Mouse (Mus musculus) retina, adult 2 months (tissue): Measurements from ENCODE around the gene Ubxn1.
"Not testable (repeated sequence)": the region's sequence is repeated elsewhere in the genome, so short reads cannot be mapped to it uniquely, and the experiment has no call there.

Experiments
- DNase-seq: peaks from one replicate; pipeline ENCODE4 v3.0.0-alpha.2; 2012; ENCODE audit warnings: low read depth, low spot score

Gene Ubxn1

DNA sequence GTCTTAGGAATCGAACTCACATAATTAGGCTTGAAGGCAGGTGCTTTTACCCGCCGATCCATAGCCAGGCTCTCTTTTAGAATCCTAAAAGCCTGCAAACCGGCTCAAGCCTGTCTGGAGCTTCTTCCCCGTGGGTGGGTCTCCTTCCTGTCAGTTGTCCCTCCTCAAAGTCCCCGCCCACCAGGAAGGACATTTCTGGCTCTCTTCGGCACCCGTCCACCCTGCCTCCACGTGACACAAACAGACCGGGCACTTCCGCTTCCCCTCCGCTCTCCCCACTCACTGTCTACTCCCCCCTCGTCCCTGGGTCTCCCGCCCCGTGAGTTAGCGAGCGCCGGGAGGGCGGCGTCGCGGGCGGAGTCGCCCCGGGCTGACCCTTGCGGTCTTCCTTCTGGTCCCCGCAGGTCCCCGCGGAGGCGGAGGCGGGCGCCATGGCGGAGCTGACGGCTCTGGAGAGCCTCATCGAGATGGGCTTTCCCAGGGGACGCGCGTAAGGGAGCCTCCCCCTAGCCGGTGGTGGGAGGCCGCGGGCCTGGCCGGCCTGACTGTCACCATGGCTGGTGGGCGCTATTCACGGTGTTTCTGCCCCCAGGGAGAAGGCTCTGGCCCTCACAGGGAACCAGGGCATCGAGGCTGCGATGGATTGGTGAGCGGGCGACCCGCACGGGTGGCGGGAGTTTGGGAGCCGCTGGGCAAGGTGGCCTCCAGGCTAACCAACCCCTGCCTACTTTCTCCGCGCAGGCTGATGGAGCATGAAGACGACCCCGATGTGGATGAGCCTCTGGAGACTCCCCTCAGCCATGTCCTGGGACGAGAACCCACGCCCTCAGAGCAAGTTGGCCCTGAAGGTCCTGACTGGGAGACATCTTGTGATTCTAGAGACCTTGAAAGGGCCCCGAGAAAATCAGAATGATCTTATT is at the start of gene Ubxn1:
Gene Ubxn1 (plus strand): TSS at position 230 of the 920 bp plus-strand sequence.
- DNase-seq, result peak; percentile 87

DNA sequence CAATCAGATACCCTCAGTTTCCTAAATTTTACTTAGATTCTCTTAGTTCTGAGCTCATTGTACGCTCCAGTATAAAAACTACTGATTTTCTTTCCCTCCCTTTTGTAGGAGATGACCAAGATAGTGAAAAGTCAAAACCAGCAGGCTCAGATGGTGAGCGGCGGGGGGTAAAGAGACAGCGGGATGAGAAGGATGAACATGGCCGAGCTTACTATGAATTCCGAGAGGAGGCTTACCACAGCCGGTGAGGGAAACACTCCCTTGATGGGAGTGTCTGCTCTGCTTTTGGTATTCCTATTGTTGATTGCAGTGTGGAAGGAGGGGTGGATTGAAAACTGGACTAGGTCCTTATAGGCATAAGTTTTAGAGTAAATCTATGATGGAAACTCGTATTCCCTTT is 48.6 kb upstream of the Ubxn1 start:
- DNase-seq, result no peak

DNA sequence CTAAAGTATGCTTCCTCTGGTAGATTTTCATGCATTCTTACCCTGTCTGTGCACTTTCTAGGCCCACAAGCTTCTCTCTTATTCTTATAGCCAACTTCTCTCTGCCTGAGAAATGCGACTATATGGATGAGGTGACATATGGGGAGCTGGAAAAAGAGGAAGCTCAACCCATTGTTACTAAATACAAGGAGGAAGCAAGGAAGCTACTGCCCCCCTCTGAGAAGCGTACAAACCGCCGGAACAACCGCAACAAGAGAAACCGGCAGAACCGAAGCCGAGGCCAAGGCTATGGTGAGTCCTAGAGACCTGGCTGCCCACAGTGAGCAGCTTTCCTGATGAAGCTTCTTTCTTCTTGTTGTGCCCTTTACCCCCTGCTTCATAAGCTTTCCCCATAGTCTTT is 41.6 kb upstream of the Ubxn1 start, which contains the start of gene AC129217.1:
Gene AC129217.1 (plus strand): TSS at position 114 of the 400 bp plus-strand sequence.
- no peak for DNase-seq

DNA sequence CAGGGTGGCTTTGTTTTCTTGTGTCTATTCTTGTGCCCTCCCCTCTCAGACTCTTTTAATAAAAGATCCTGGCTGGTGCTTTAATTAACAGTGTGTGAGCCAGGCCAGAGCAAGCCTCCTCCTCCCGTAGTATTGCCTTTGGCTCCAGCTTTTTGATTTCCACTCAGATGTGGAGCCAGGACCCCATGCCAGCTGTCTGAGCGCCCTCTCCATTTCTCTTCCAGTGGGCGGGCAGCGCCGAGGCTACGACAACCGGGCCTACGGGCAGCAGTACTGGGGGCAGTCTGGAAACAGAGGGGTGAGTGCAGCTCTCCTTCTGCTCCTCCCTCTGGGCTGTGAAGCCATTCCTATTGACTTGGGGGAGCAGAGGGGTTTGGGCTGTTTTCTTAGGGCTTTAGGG is 40.6 kb upstream of the Ubxn1 start:
- no peak for DNase-seq

DNA sequence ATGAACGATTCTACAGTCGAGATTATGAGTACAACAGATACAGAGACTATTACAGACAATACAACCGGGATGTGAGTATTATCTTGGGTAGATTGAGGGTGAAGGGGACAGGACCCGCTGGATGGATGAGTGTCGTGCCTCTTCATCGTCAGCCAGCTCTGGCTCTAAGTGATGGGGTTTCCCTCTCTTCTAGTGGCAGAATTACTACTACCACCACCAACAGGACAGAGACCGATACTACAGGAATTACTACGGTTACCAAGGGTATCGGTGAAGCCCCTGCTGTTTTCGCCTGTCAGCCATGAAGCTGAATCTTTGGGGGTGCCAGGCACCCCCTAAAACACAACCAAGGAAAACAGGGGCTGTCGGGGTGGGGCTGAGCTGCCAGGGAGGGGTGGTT is 40.0 kb upstream of the Ubxn1 start:
- no peak for DNase-seq

DNA sequence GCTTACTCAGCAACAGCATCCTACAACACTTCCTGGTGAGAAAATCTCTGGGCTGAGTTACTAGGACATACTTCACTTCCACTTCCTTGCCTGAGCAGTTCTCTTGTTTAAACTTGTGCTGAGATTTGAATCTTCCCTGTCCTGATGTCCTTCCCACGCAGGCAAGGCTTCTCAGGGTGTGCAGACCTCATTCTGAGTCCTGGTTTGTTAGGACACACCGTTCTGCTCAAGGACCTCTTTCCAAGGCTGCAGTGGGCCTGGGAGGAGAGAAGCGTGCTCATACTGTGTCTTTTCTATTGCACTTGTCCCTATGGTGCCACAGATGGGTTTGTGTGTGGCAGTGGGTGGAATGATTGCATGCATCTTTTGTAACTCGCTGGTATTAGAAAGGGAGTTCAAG is 38.3 kb upstream of the Ubxn1 start:
- no peak for DNase-seq

DNA sequence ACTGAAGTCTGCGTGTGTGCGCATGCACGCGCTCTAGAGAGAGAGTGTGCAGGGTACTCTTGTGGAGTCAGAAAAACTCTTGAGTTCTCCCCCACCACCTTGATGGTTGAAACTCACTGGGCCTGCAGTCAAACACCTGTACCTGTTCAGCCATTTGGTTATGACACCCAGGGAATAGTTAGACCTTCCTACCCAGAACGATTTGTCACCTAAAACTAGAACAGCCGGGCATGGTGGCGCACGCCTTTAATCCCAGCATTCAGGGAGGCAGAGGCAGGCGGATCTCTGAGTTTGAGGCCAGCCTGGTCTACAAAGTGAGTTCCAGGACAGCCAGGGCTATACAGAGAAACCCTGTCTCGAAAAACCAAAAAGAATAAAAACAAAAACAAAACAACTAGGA is 35.0 kb upstream of the Ubxn1 start:
- DNase-seq, result not testable (repeated sequence)

DNA sequence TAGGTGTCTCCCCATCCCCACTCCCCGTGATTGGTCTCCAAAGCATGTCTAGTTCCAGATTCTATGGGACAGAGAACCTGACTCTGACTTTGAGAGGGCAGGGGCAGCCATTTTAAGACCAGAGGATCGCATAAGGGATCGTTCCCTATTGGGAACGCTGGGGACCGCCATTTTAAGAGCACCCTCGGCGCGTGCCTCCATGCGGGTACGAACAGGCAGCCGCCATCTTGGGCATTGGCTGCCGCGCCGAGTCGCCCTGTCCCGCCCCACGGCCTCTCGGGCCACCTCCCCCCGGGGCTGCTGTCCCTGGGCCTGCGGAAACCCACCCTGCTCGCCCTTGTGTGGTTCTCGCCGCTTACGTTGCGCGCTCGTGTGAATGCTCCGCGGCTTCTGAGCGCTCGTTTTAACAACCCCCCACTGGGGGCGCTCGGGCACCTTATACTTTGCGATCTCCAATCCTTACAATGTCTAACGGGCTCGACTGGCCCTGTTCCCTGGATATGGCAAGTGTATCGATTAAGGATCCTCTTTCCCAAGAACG is 34.0 kb upstream of the Ubxn1 start, which contains the start of gene Bscl2:
Gene Bscl2 (plus strand): TSS at position 217 of the 541 bp plus-strand sequence.
- DNase-seq, result peak; percentile 66

DNA sequence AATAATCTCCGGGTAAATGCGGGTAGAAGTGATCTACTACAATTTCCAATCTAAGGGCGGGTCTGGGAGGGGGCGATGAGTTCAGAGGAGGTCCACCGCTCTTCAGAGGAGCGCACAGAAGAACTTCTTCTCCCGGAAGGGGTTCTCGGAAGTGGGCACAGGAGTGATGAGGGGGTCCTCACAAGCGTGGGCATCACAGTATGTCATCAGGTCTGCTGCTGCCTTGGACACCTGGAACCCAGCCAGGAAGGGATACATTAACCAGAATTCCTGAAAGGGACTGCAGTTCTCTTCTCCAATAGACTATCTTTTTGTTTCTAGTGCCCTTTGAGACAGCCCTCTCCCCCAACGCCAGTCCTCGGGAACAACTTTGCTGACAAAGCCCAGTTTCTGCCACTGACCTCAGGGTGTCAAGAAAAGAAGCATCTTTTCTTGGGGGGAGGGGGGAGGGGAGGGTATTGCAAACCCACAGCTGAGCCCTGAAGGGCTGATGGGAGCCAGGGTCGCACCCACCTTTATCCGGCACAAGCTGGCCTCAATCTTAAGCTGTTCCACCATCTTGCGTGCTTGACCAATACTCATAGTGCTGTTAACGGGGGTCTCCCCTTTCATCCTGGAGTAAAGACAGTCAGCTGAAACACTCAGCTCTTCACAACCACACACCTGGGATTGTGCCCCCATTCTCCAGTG is 33.1 kb upstream of the Ubxn1 start:
- DNase-seq, result no peak

DNA sequence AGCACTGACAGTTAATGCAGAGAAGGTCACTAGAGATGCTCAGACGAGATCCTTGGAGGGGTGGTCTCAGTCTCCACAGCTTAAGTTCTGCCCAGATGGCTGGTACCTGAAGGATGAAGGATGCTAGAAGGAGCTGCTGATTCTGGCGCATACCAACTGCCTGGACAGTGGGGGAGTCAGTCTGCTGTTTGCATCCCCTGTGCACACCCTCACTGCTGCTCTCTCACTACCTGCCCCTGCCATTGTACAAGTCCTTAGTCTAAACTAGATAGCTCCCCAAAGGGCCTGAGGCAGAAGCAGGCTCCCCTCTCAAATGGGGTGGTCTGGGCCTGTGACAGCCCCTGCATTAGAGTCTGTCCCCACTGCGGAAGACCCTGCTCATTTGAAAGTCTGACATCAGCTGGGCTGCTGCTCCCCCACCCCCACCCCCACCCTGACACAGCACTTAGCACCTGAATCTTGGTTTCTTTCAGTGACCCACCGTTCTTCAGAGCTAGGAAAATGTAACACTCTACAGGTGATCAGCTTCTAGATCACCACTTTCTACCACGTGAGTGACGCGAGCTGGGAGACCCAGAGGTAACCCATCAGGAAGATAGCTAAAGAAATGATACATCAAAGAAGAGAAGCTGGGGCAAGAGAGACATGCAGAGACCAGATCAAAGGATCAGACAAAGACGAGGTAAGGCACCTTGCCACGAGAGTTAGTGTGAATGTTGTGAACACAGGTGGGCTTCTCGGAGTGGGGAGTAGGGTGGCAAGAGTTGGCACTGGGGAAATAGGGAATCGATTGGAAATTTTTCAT is 32.0 kb upstream of the Ubxn1 start, which contains the start of gene Gng3:
Gene Gng3 (minus strand): TSS at position 92 of the 805 bp plus-strand sequence.
- peak; percentile 41 for DNase-seq

DNA sequence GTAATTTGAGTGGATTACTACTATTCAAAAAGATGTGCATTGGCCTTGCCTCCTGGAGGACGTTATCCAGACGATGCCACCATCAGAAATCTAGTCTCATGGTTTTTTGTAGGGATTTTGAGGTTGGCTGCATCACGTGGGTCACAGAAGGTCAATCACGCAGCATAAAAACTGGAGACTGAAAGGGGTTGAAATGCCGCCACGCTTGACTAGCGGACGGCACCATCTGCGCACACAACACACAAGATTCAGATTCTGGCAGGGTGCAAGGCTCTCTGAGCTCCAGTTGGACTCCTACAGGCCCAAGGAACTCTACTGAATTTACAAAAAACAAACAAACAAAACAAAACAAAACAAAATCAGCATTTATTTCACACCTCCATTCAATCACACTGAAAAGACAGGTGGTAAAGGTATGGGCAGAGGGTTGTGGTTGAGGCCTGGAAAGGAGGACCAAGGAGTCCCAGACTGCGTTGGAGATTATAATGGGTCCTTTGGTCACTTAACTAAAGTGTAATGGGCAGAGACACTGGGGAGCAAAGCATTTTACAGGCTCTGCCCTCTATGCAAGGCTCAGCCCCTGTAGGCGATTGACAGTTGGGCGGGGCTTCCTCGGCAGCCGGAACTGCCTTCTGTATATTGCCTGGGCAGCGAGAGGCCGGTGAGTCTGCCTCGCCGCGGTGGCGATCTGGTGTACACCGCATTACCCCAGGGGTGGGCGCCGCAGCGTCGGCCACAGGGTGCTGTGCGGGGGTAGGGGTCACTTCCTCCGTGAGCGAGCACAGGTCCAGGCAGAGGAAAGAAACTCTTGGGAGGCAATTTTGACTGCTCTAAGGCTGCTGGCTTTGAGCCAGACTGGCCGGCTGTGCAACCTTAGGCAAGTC is 31.1 kb upstream of the Ubxn1 start:
- no peak for DNase-seq

DNA sequence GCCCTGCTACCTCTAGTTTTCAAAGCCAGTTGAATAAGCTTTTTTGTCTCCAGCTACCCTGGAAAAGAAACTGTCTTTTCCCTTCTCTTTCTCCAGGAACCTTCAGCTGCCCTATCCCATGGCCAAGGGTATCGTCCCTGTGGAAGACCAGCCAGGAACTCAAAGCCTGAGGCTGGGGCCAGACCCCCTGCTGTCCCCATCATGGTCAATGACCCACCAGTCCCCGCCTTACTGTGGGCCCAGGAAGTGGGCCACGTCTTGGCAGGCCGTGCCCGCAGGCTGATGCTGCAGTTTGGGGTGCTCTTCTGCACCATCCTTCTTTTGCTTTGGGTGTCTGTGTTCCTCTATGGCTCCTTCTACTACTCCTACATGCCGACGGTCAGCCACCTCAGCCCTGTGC is 30.3 kb upstream of the Ubxn1 start:
- no peak for DNase-seq

DNA sequence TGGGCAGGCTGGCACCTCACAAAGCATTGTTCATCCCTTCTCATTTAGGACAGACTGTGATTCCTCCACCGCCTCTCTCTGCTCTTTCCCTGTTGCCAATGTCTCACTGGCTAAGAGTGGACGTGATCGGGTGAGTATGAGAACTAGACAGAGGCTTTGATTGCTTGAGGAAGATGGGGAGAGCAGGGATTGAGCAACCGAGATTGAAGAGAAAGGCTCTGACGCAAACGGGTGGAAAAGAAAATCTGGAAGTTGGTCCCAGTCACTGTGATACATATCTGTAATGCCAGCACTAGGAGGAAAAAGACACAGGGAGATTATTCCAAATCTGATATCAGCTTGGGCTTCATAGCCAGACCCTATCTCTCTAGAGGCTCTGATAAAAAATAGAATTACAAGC is 28.3 kb upstream of the Ubxn1 start:
- no peak for DNase-seq

DNA sequence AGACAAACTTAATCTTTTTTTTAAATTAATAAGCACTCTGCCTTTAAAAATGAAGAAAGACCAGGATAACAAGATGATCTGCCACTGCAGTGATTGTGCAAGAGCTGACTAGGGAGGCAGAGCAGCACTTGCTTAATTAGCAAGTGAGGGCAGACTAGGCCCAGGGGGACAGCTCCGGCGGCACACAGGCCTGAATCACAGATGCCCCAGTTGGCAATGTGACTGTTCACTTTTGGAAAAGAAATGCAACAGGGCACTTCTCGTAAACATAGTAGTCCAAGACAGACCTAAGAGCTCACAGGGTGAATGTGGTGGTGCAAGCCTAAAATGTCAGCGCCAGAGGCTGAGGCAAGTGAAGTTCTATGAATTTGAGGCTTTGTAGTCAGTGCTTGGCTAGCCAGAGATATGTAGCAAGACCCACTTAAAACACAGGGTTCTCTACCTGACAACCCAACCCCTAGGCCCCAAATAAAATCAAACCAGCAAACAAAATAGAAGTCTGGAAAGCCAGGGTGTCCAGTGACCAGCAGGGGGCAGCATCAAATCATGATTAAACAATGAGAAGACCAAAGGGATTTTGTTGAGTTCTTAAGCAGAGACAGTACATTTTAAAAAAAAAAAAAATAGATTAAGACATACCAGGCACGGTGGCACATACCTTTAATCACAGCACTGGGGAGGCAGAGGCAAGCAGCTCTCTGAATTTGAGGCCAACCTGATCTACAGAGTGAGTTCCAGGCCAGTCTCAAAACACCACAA is 26.7 kb upstream of the Ubxn1 start:
- DNase-seq, result peak; percentile 60

DNA sequence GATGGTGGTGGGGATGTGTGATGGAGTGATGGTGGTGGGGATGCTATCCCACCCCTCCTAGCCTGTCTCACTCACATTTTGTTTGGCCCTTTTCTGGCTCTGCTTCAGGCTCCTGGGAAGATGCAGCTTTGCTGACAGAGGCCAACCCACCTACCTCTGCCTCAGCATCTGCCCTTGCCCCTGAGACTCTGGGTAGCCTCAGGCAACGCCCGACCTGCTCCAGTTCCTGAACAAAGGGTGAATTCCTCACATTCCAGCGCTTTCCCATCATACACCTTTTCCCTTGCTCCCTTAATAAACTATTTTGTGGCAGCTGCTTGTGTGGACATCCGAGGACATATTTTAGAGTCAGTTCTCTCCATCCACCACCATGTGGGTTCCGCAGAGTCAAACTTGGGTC is 22.9 kb upstream of the Ubxn1 start:
- DNase-seq, result no peak

DNA sequence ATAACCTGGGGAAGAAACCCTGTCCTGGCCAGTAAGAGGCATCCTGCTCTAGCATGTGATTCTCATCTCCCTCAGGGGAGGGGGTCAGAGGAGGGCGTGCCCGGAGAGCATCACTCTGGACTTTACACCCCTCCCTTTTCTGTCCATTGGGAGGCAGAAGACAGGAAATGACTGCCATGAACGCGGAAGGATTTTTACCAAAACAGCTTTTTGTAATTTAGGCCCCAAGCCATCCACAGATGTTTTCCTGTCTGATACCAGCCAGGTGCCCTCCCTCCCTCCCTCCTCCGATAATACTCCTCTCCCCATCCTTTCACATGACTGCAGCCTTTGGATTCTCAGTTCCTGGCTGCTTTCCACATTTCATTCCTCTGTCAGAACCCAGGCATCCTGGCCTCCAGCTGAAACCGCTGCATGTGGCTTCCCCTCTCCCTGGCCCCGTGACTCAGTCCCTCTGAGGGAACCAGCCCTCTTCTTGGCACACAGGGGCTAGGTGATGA is 20.8 kb upstream of the Ubxn1 start, which contains the start of gene Lrrn4cl:
Gene Lrrn4cl (plus strand): TSS at position 367 of the 500 bp plus-strand sequence.
- peak; percentile 36 for DNase-seq

DNA sequence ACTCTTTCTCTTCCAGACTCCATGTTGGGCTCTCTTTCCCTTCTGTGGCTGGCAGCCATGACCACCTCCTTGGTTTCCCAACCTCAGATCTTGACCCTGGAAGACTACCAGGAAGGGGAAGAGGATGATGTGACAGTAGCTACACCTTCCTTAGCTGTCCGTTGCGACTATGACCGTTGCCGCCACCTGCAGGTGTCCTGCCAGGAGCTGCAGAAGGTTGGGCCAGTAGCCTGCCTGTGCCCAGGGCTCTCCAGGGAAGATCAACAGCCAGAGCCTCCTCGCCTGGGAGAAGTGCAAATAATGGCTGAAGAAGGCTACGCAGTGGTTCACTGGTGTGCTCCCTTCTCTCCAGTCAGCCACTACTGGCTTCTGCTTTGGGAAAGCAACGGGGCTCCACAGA is 19.7 kb upstream of the Ubxn1 start:
- no peak for DNase-seq

DNA sequence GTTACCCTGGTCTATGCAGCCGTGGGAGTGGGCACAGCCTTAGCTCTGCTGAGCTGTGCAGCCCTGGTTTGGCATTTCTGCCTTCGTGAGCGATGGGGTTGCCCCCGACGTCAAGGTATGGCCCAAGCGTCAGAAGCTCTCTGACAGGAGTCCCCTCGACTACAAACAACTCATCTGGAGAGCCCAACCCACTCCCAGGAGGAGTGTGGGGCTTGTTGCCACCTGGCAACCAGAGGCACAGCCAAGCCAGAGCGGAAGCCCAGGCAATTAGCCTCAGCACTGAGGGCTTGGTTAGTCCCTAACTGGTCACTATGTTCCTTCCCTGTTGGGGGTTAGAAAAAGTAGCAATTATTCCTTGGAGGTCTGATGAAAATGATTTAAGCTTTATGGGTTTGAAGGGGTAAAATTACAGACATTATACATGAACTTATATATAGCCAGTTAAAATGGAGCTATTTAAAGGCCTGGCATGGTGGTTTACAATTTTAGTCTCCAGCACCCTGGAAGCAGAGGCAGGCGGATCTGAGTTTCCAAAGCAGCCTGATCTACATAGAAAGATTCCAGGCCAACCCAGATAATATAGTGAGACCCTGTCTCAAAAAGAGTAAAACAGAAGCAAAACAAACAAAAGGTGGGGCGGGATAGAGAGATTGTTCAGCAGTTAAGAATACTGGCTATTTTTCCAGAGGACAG is 18.9 kb upstream of the Ubxn1 start:
- DNase-seq, result no peak

DNA sequence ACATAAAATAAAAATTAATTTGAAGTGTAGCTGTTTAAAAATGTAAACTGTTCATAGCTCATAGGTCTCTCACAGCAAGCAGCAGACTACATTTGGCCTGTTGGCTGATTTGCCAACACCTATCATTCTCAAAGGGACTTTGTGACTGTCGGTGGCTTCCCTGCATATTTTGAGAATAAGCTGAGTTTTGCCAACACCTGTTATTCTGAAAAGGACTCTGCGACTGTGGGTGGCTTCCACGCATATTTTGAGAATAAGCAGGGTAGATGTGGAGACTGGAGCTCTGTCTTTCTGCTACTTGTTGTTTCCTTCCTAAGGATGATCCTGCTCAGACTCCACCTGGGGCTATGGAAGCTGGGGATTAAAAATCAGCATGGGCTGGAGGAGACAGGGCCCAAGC is 18.2 kb upstream of the Ubxn1 start:
- no peak for DNase-seq
